Mouse (Mus musculus): ENCODE measurements around the gene Hsf5. TPM values are rescaled to one million over a fixed set of nuclear protein-coding genes. Genes with fewer than 3 reads are reported as not detected.

Gene Hsf5
- polyA plus RNA-seq, 1 experiment from 2014 or later: 0.06 TPM

DNA sequence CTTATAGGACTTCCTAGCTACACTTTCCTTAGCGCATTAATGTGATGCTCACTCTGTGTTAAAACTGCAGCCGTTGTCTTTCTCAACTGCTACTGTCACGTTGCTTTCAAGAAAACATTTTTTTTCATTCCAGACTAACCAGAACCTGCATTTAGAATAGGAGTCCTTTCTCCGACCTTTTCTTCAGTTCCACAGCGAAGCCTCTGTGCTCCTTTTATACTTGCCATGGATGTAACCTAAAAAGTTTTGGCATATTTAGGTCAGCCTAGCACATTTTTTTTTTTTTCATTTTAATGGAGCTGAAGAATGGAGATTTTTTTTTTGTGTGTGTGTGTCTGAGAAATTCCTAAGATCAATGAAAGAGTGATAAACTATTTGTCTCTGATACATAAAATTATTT lies 1.4 kb upstream of the Hsf5 start:
- H3K27me3 ChIP-seq (ENCODE audit: control insufficient read depth, insufficient read depth, low read depth, low read length): no peaks in the 10 kb centered on the region
- no peaks in the 10 kb centered on the region for H3K9me3 ChIP-seq (replicated peaks; ENCODE audit: control insufficient read depth, low read length)
- no peak overlapping the region for H3K27ac ChIP-seq (ENCODE audit: low read length)
- peaks cover 52% of the 10 kb centered on the region for H3K36me3 ChIP-seq (ENCODE audit: control insufficient read depth, insufficient read depth)
- H3K9ac ChIP-seq (ENCODE audit: low read depth, low read length): no peak overlapping the region
- no peak for ATAC-seq (ENCODE audit: low read depth)
- no peak overlapping the region for H3K4me2 ChIP-seq (ENCODE audit: low read depth, low read length)
- H3K4me1 ChIP-seq (ENCODE audit: control insufficient read depth, low read depth, low read length): no peaks in the 10 kb centered on the region; the same call in 1 of the 2 replicates
- no peak overlapping the region for H3K4me3 ChIP-seq (ENCODE audit: low read depth, low read length)
- WGBS (ENCODE audit: insufficient replicate concordance): 75% methylated on average over 5 of the region's 5 CpGs

DNA sequence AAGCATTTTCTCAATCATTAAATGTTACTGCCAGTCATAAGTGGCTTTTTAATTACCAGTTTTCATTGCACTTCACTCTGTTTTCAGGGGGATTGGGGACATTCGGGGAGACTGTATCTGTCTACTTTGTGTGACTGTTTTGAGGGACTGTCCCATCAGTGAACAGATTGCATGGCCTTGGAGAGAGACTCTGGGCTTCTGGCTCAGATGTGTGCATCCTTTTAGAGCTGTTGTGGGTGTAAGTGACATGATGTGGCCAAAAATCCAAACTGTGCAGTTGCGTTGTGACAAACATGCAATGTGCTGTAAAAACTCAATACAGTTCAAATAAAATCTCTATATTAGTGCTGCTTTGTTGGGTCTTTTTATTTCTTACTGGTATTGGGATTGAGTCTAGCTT lies 1.0 kb upstream of the Hsf5 start:
- 77% methylated on average over 2 of the region's 2 CpGs for WGBS (ENCODE audit: insufficient replicate concordance)

DNA sequence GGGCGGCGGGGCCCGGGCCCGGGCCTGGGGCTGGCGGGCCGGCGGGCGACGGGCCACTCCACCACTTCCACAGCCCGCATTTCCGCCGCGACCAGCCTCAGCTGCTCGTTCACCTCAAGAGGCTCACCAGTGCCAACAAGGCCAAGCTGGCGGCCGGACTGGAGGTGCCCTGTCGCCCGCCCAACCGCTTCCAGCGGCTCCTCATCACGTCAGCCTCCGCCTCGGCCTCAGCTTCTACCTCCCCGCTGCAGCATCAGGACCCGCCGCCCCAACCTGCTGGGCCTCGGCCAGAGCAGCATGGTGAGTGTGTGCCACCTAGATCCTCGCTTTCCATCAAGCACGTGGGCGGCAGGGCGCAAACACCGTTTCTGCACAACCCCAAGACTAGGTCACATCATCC lies 642 bp downstream of the Hsf5 start:
- Histone ChIP-seq H3K9ac (ENCODE audit: low read depth, low read length) (no peak overlapping the region), H3K9me3 (replicated peaks; ENCODE audit: control insufficient read depth, low read length) (no peaks in the 10 kb centered on the region), H3K4me1 (ENCODE audit: control insufficient read depth, low read depth, low read length) (no peaks in the 10 kb centered on the region; the same call in 1 of the 2 replicates), H3K4me2 (ENCODE audit: low read depth, low read length) (no peak overlapping the region), H3K27ac (ENCODE audit: low read length) (no peak overlapping the region), H3K36me3 (ENCODE audit: control insufficient read depth, insufficient read depth) (peaks cover 37% of the 10 kb centered on the region), H3K4me3 (ENCODE audit: low read depth, low read length) (no peak overlapping the region), H3K27me3 (ENCODE audit: control insufficient read depth, insufficient read depth, low read depth, low read length) (no peaks in the 10 kb centered on the region)
- WGBS (ENCODE audit: insufficient replicate concordance): 94% methylated on average over 24 of the region's 32 CpGs
- no peak for ATAC-seq (ENCODE audit: low read depth)

More for the DNA sequence above, 1.0 kb upstream of the Hsf5 start:
- no peak overlapping the region for H3K27ac ChIP-seq (ENCODE audit: low read length)
- H3K36me3 ChIP-seq (ENCODE audit: control insufficient read depth, insufficient read depth): peaks cover 50% of the 10 kb centered on the region
- H3K4me2 ChIP-seq (ENCODE audit: low read depth, low read length): no peak overlapping the region
- H3K9ac ChIP-seq (ENCODE audit: low read depth, low read length): no peak overlapping the region
- H3K4me3 ChIP-seq (ENCODE audit: low read depth, low read length): no peak overlapping the region
- H3K4me1 ChIP-seq (ENCODE audit: control insufficient read depth, low read depth, low read length): no peaks in the 10 kb centered on the region; the same call in 1 of the 2 replicates
- no peak for ATAC-seq (ENCODE audit: low read depth)
- H3K27me3 ChIP-seq (ENCODE audit: control insufficient read depth, insufficient read depth, low read depth, low read length): no peaks in the 10 kb centered on the region
- H3K9me3 ChIP-seq (replicated peaks; ENCODE audit: control insufficient read depth, low read length): no peaks in the 10 kb centered on the region

DNA sequence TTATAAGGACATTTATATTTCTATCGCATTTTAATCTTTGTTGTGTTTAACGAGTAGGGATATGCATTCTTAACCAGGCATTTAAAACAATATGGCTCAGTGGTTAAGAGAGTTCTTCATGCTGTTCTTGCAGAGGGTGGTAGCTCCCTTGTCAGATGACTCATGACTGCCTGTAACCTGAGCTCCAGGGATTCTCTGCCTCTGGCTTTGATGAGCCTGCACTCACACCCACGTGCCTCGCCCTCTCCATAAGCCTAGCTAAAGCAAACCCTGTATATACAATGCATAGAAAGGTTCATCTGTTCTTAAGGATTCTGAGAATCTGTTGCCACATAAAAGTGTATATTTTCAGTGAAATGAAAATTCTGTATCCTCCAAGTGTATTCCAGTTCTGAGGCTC lies 6.2 kb downstream of the Hsf5 start:
- ATAC-seq (ENCODE audit: low read depth): no peak
- Histone ChIP-seq H3K4me1 (ENCODE audit: control insufficient read depth, low read depth, low read length) (no peaks in the 10 kb centered on the region; the same call in 1 of the 2 replicates), H3K9me3 (replicated peaks; ENCODE audit: control insufficient read depth, low read length) (no peaks in the 10 kb centered on the region), H3K27me3 (ENCODE audit: control insufficient read depth, insufficient read depth, low read depth, low read length) (no peaks in the 10 kb centered on the region), H3K4me3 (ENCODE audit: low read depth, low read length) (no peak overlapping the region), H3K9ac (ENCODE audit: low read depth, low read length) (no peak overlapping the region), H3K36me3 (ENCODE audit: control insufficient read depth, insufficient read depth) (peaks cover 5% of the 10 kb centered on the region), H3K27ac (ENCODE audit: low read length) (no peak overlapping the region), H3K4me2 (ENCODE audit: low read depth, low read length) (no peak overlapping the region)
- 74% methylated on average over 4 of the region's 4 CpGs for WGBS (ENCODE audit: insufficient replicate concordance)

DNA sequence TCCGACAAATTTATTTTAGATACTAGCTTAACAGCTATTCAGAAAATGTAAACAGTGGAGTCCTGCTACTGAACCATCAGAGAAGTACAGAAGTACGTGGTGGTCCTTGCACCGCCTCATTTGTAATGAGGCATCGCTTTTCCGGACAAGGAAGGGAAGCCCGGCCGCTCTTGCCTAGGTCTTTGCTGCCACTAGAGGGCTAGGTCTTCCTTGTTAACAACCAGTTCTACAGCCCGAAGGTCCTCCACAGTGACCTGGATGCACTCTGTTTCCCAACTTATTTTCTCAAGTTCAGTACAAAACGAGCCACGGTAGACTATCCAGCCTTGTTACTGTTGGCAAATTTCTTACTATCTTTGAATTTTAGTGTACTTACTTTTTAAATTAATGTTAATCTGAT lies 12.9 kb downstream of the Hsf5 start:
- ATAC-seq (ENCODE audit: low read depth): no peak
- Histone ChIP-seq H3K9me3 (replicated peaks; ENCODE audit: control insufficient read depth, low read length) (no peaks in the 10 kb centered on the region), H3K4me1 (ENCODE audit: control insufficient read depth, low read depth, low read length) (no peaks in the 10 kb centered on the region), H3K9ac (ENCODE audit: low read depth, low read length) (no peak overlapping the region), H3K27me3 (ENCODE audit: control insufficient read depth, insufficient read depth, low read depth, low read length) (no peaks in the 10 kb centered on the region), H3K36me3 (ENCODE audit: control insufficient read depth, insufficient read depth) (no peaks in the 10 kb centered on the region), H3K4me2 (ENCODE audit: low read depth, low read length) (no peak overlapping the region), H3K4me3 (ENCODE audit: low read depth, low read length) (no peak overlapping the region), H3K27ac (ENCODE audit: low read length) (no peak overlapping the region)
- WGBS (ENCODE audit: insufficient replicate concordance): 15% methylated on average over 10 of the region's 10 CpGs

DNA sequence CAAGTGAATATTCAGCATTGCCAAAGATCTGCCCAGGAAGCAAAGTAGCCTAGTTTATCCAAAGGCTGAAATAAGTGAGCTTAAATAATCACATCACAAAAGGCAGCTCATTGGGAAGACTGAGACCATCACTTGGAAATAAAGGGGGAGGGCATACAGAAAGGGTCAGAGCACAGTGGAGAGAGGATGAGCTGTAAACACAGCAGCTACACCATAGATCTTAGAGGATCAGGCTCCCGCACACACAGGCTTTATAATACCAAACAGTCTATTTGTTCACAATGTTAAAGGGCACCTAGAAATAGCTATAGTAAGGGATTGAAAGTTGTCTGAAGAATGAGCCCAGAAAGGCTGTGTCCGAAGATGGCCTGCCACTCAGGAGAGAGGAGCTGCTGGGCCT lies 21.8 kb downstream of the Hsf5 start:
- H3K9ac ChIP-seq (ENCODE audit: low read depth, low read length): peak overlapping the region; percentile 74
- no peaks in the 10 kb centered on the region for H3K27me3 ChIP-seq (ENCODE audit: control insufficient read depth, insufficient read depth, low read depth, low read length)
- no peaks in the 10 kb centered on the region for H3K36me3 ChIP-seq (ENCODE audit: control insufficient read depth, insufficient read depth)
- peak overlapping the region; percentile 90 for H3K4me2 ChIP-seq (ENCODE audit: low read depth, low read length)
- H3K4me3 ChIP-seq (ENCODE audit: low read depth, low read length): peak overlapping the region; percentile 62
- H3K9me3 ChIP-seq (replicated peaks; ENCODE audit: control insufficient read depth, low read length): no peaks in the 10 kb centered on the region
- H3K4me1 ChIP-seq (ENCODE audit: control insufficient read depth, low read depth, low read length): peaks cover 6% of the 10 kb centered on the region; the same call in 1 of the 2 replicates
- ATAC-seq (ENCODE audit: low read depth): peak; percentile 36; the same call in 1 of the 2 replicates
- 0 out of 2 replicates have a peak overlapping the region, but pooled peaks have one; percentile 55 for H3K27ac ChIP-seq (ENCODE audit: low read length)
- 28% methylated on average over 2 of the region's 2 CpGs for WGBS (ENCODE audit: insufficient replicate concordance)

DNA sequence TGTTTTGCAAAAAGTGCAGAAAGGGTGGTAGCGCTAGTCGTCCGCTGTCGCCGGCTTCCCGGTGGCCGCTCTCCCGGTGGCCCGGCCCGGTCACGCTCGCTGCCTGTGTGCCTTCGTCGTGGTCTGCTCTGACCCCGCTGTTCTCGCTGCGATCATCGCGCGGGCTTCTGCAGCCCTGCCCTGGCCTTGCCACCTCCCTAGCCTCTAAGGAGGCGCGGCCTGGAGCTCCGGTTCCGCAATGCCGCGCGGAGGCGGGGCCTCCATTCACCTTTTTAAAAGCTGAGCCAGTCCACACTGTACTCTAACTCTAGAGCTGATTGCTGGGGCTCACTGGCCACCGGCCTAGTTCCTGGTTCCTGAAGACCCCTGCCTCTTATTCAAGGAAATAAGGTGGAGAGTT lies 22.2 kb downstream of the Hsf5 start:
- Histone ChIP-seq H3K9me3 (replicated peaks; ENCODE audit: control insufficient read depth, low read length) (no peaks in the 10 kb centered on the region), H3K4me1 (ENCODE audit: control insufficient read depth, low read depth, low read length) (peaks cover 6% of the 10 kb centered on the region; the same call in 1 of the 2 replicates), H3K9ac (ENCODE audit: low read depth, low read length) (peak overlapping the region; percentile 74), H3K4me2 (ENCODE audit: low read depth, low read length) (peak overlapping the region; percentile 90), H3K4me3 (ENCODE audit: low read depth, low read length) (peak overlapping the region; percentile 62), H3K36me3 (ENCODE audit: control insufficient read depth, insufficient read depth) (no peaks in the 10 kb centered on the region), H3K27ac (ENCODE audit: low read length) (0 out of 2 replicates have a peak overlapping the region, but pooled peaks have one; percentile 55), H3K27me3 (ENCODE audit: control insufficient read depth, insufficient read depth, low read depth, low read length) (no peaks in the 10 kb centered on the region)
- WGBS (ENCODE audit: insufficient replicate concordance): under 1% methylated on average over 29 of the region's 29 CpGs
- ATAC-seq (ENCODE audit: low read depth): peak; percentile 97

DNA sequence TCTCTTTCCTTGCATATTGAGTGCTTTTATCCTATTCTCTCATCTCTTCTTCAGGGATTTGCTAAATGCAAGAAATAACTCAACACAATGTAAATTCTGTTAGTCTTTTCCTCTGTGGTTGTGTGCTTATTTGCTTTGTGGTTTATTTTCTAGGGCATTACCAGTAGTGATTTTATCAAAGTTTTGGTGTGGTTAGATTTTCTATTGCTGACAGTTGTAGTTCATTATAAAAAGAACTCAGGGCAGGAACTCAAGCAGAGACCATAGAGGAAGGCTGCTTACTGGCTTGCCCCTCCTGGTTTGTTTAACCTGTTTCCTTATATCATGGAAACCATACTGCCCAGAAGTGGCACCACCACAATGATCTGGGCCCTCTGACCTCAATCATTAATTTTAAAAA lies 25.9 kb downstream of the Hsf5 start:
- Histone ChIP-seq H3K27me3 (ENCODE audit: control insufficient read depth, insufficient read depth, low read depth, low read length) (no peaks in the 10 kb centered on the region), H3K9ac (ENCODE audit: low read depth, low read length) (no peak overlapping the region), H3K4me2 (ENCODE audit: low read depth, low read length) (no peak overlapping the region), H3K36me3 (ENCODE audit: control insufficient read depth, insufficient read depth) (no peaks in the 10 kb centered on the region), H3K9me3 (replicated peaks; ENCODE audit: control insufficient read depth, low read length) (no peaks in the 10 kb centered on the region), H3K4me3 (ENCODE audit: low read depth, low read length) (no peak overlapping the region), H3K4me1 (ENCODE audit: control insufficient read depth, low read depth, low read length) (peaks cover 6% of the 10 kb centered on the region; the same call in 1 of the 2 replicates), H3K27ac (ENCODE audit: low read length) (no peak overlapping the region)
- no peak for ATAC-seq (ENCODE audit: low read depth)

DNA sequence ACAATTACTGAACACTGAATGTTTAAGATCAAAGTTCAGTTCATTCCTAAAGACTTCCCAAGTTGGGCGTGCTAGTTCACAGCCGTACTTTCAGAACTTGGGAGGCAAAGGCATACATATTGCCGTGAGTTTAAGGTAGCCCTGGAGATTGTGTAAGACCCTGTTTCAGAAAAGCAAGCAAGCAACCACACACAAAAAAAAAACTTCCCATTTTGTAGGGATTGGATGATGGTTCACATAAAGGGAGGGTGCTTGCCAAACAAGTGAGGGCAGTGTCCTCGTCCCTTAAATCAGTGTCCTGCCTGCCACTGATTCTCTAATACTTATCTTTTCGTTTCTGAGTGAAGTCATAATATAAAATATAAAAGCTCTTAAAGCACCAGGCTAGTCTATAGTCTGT lies 37.7 kb downstream of the Hsf5 start:
- WGBS (ENCODE audit: insufficient replicate concordance): 48% methylated on average over 5 of the region's 5 CpGs
- Histone ChIP-seq H3K4me3 (ENCODE audit: low read depth, low read length) (no peak overlapping the region), H3K27ac (ENCODE audit: low read length) (no peak overlapping the region), H3K27me3 (ENCODE audit: control insufficient read depth, insufficient read depth, low read depth, low read length) (no peaks in the 10 kb centered on the region), H3K4me2 (ENCODE audit: low read depth, low read length) (no peak overlapping the region), H3K9me3 (replicated peaks; ENCODE audit: control insufficient read depth, low read length) (no peaks in the 10 kb centered on the region), H3K36me3 (ENCODE audit: control insufficient read depth, insufficient read depth) (no peaks in the 10 kb centered on the region), H3K4me1 (ENCODE audit: control insufficient read depth, low read depth, low read length) (no peaks in the 10 kb centered on the region), H3K9ac (ENCODE audit: low read depth, low read length) (no peak overlapping the region)
- ATAC-seq (ENCODE audit: low read depth): no peak
